Mouse (Mus musculus) embryonic facial prominence, embryonic 11.5 days (tissue): Measurements from ENCODE around the gene Creb3l1. TPM values are rescaled to one million over a fixed set of nuclear protein-coding genes. Genes with fewer than 3 reads are reported as not detected.
A peak's percentile ranks its signal among the peaks of the same experiment; 100 is the strongest.

Experiments
- ATAC-seq: fragments of 200-750 bp; cut with Nextera tagmentation; replicated peaks from 2 replicates; pipeline ENCODE4 v1.8.0; 2017; ENCODE audit warnings: low read depth; ENCODE audit not compliant: insufficient number of reproducible peaks, low FRiP score, low TSS enrichment
- DNase-seq: peaks from one replicate; pipeline ENCODE4 v3.0.0-alpha.2; 2015; ENCODE audit warnings: low spot score
- H3K27ac ChIP-seq: fragments of 300-500 bp; sonication (generic); replicated peaks from 2 replicates; pipeline ENCODE4 v1.5.1; 2014; ENCODE audit warnings: mild to moderate bottlenecking, low read depth, low read length, control low read depth
- H3K27me3 ChIP-seq: fragments of 300-500 bp; sonication (generic); 2 replicates; pipeline ENCODE4 v1.6.1; 2014; ENCODE audit warnings: mild to moderate bottlenecking, low read length, moderate library complexity, mixed read lengths; ENCODE audit not compliant: control insufficient read depth, insufficient read depth
- H3K36me3 ChIP-seq: fragments of 300-500 bp; sonication (generic); replicated peaks from 2 replicates; pipeline ENCODE4 v1.6.1; 2014; ENCODE audit warnings: low read depth, mild to moderate bottlenecking, low read length, moderate library complexity, mixed read lengths; ENCODE audit not compliant: control insufficient read depth, insufficient read depth
- H3K4me1 ChIP-seq: fragments of 300-500 bp; sonication (generic); 2 replicates; pipeline ENCODE4 v1.6.1; 2014; ENCODE audit warnings: low read length, mixed read lengths; ENCODE audit not compliant: control insufficient read depth, insufficient read depth
- H3K4me2 ChIP-seq: fragments of 300-500 bp; sonication (generic); 2 replicates; pipeline ENCODE4 v1.6.1; 2014; ENCODE audit warnings: low read depth, mild to moderate bottlenecking, control low read depth, low read length, moderate library complexity
- H3K4me3 ChIP-seq: fragments of 300-500 bp; sonication (generic); 2 replicates; pipeline ENCODE4 v1.5.1; 2014; ENCODE audit warnings: low read depth, low read length, control low read depth
- H3K9ac ChIP-seq: fragments of 300-500 bp; sonication (generic); replicated peaks from 2 replicates; pipeline ENCODE4 v1.6.1; 2014; ENCODE audit warnings: mild to moderate bottlenecking, control low read depth, low read length
- H3K9me3 ChIP-seq: fragments of 300-500 bp; sonication (generic); replicated peaks from 2 replicates; pipeline ENCODE4 v1.6.1; 2016; ENCODE audit warnings: mild to moderate bottlenecking, low read length, inconsistent platforms, mixed read lengths; ENCODE audit not compliant: control insufficient read depth
- WGBS: fragments of 180-500 bp; shearing (Covaris S2); extraction: QIAGEN DNeasy Blood & Tissue Kit; methylation state at CpG from one replicate; pipeline ENCODE4 v1.1.7; 2014; 5-methylcytosine and 5-hydroxymethylcytosine counted together
- polyA plus RNA-seq: library from polyadenylated mRNA; unstranded; fragments of >200 nt; fragmentation: Nextera tagmentation; extraction: Ambion mirVana; gene quantifications from 2 replicates; pipeline ENCODE4 v1.2.1, GENCODE M21; 2014

Creb3l1 gene
- polyA plus RNA-seq, 1 experiment from 2014 or later: 1.5 TPM

GRCm38 (mm10) chr2:92007933-92008622, 16.2 kb downstream of the Creb3l1 start:
- Histone ChIP-seq H3K4me3 (peak overlapping the region; percentile 45), H3K36me3 (no peaks in the 10 kb centered on the region), H3K4me2 (peak overlapping the region; percentile 87), H3K4me1 (peaks cover 4% of the 10 kb centered on the region; the same call in 1 of the 2 replicates), H3K9me3 (no peaks in the 10 kb centered on the region), H3K27me3 (no peaks in the 10 kb centered on the region), H3K9ac (peak overlapping the region; percentile 75), H3K27ac (peak overlapping the region; percentile 71)
- ATAC-seq: peak; percentile 97
- DNase-seq: peak; percentile 98
- WGBS: under 1% methylated on average over 33 of the region's 34 CpGs

- 0 out of 2 replicates have a peak, but pooled peaks cover 4% of the 10 kb centered on the region for H3K4me1 ChIP-seq
- no peaks in the 10 kb centered on the region for H3K9me3 ChIP-seq
- H3K27ac ChIP-seq: peak overlapping the region; percentile 71
- H3K4me3 ChIP-seq: peak overlapping the region; percentile 45
- whole genome bisulfite sequencing: under 1% methylated on average over 28 of the region's 28 CpGs
- ATAC-seq: peak; percentile 0
- peak overlapping the region; percentile 43 for H3K9ac ChIP-seq
- H3K36me3 ChIP-seq: no peaks in the 10 kb centered on the region
- peak; percentile 74 for DNase-seq
- H3K4me2 ChIP-seq: peak overlapping the region; percentile 87
- H3K27me3 ChIP-seq: no peaks in the 10 kb centered on the region
Measured at GRCm38 (mm10) chr2:92006983-92007921, 17.1 kb downstream of the Creb3l1 start.

GRCm38 (mm10) chr2:92006491-92006890, 17.8 kb downstream of the Creb3l1 start:
- H3K4me2 ChIP-seq: no peak overlapping the region; the same call in 1 of the 2 replicates
- ATAC-seq: no peak

GRCm38 (mm10) chr2:92004617-92005016, 19.7 kb downstream of the Creb3l1 start:
- H3K27ac ChIP-seq: no peak overlapping the region
- H3K9ac ChIP-seq: no peak overlapping the region
- WGBS: 62% methylated on average over 7 of the region's 7 CpGs
- DNase-seq (no peak), ATAC-seq (no peak)
- no peaks in the 10 kb centered on the region for H3K27me3 ChIP-seq
- H3K36me3 ChIP-seq: no peaks in the 10 kb centered on the region
- H3K9me3 ChIP-seq: no peaks in the 10 kb centered on the region
- H3K4me2 ChIP-seq: no peak overlapping the region
- 0 out of 2 replicates have a peak, but pooled peaks cover 4% of the 10 kb centered on the region for H3K4me1 ChIP-seq
- H3K4me3 ChIP-seq: no peak overlapping the region

More at GRCm38 (mm10) chr2:92006491-92006890, 17.8 kb downstream of the Creb3l1 start:
- H3K4me1 ChIP-seq: 0 out of 2 replicates have a peak, but pooled peaks cover 4% of the 10 kb centered on the region
- H3K4me3 ChIP-seq: no peak overlapping the region
- no peaks in the 10 kb centered on the region for H3K27me3 ChIP-seq
- H3K9ac ChIP-seq: no peak overlapping the region
- no peaks in the 10 kb centered on the region for H3K9me3 ChIP-seq
- no peak for DNase-seq
- no peaks in the 10 kb centered on the region for H3K36me3 ChIP-seq
- 47% methylated on average over 6 of the region's 6 CpGs for WGBS
- no peak overlapping the region for H3K27ac ChIP-seq

GRCm38 (mm10) chr2:91997905-91998608, 26.2 kb downstream of the Creb3l1 start:
- Histone ChIP-seq H3K9me3 (no peaks in the 10 kb centered on the region), H3K9ac (no peak overlapping the region), H3K4me2 (no peak overlapping the region), H3K36me3 (no peaks in the 10 kb centered on the region), H3K27ac (no peak overlapping the region), H3K27me3 (no peaks in the 10 kb centered on the region), H3K4me3 (no peak overlapping the region), H3K4me1 (no peaks in the 10 kb centered on the region)
- ATAC-seq (no peak), DNase-seq (no peak)
- WGBS: 82% methylated on average over 16 of the region's 16 CpGs

GRCm38 (mm10) chr2:91996006-91996405, 28.3 kb downstream of the Creb3l1 start:
- no peak for DNase-seq
- no peaks in the 10 kb centered on the region for H3K27me3 ChIP-seq
- 84% methylated on average over 5 of the region's 5 CpGs for WGBS
- no peak overlapping the region for H3K4me2 ChIP-seq
- ATAC-seq: no peak
- H3K36me3 ChIP-seq: no peaks in the 10 kb centered on the region
- H3K9me3 ChIP-seq: no peaks in the 10 kb centered on the region
- no peak overlapping the region for H3K4me3 ChIP-seq
- H3K4me1 ChIP-seq: no peaks in the 10 kb centered on the region
- no peak overlapping the region for H3K9ac ChIP-seq
- no peak overlapping the region for H3K27ac ChIP-seq

GRCm38 (mm10) chr2:91993409-91993808, 30.9 kb downstream of the Creb3l1 start:
- H3K4me1 ChIP-seq: no peaks in the 10 kb centered on the region
- H3K36me3 ChIP-seq: no peaks in the 10 kb centered on the region
- H3K9me3 ChIP-seq: no peaks in the 10 kb centered on the region
- DNase-seq (no peak), ATAC-seq (0 out of 2 replicates have a peak, but pooled peaks have one; percentile 16)
- no peak overlapping the region for H3K27ac ChIP-seq
- H3K4me3 ChIP-seq: no peak overlapping the region
- WGBS: 79% methylated on average over 3 of the region's 3 CpGs
- no peaks in the 10 kb centered on the region for H3K27me3 ChIP-seq
- H3K4me2 ChIP-seq: no peak overlapping the region
- H3K9ac ChIP-seq: no peak overlapping the region
